In genomic region chr14:31611986-31612385, GRCm38 (mm10) we compare ENCODE assay signal across 20 mouse cellular contexts. TPM values are rescaled to one million over a fixed set of nuclear protein-coding genes. Genes with fewer than 3 reads are reported as not detected.
A peak's percentile ranks its signal among the peaks of the same experiment; 100 is the strongest.
DNase-seq lines count a peak whose midpoint lies in the region; ATAC-seq and TF ChIP-seq lines count a peak whose summit lies in the region.
"Had no signal": no experiment of that assay in that cellular context is flagged by ENCODE, and none has a peak within 500 bp of the region (broad histone marks: within the 10 kb centered on the region; RNA-seq: fewer than 3 reads in every experiment).

No protein-coding gene starts in this region.

- no peaks in the 10 kb centered on the region for H3K4me1 ChIP-seq in kidney, adult 2 months (ENCODE audit: control insufficient read depth, insufficient read depth, low read length)
- no peaks in the 10 kb centered on the region for H3K4me1 ChIP-seq in kidney, embryonic 14.5 days (ENCODE audit: control insufficient read depth, insufficient read depth, low read length)
- H3K4me1 ChIP-seq in midbrain, postnatal 0 days (ENCODE audit: insufficient read depth, low read length), result no peaks in the 10 kb centered on the region
- no peaks in the 10 kb centered on the region for H3K4me1 ChIP-seq in midbrain, embryonic 14.5 days (ENCODE audit: control insufficient read depth, insufficient read depth, low read length)
- no peaks in the 10 kb centered on the region for H3K4me1 ChIP-seq in midbrain, embryonic 16.5 days (ENCODE audit: control insufficient read depth, insufficient read depth, low read length)
- H3K4me1 ChIP-seq: forebrain, embryonic 13.5 days; heart, embryonic 12.5 days; intestine, embryonic 15.5 days; limb, embryonic 15.5 days had no signal

- no peak overlapping the region for H3K9ac ChIP-seq in kidney, embryonic 14.5 days (ENCODE audit: low read depth, low read length)
- H3K9ac ChIP-seq in midbrain, postnatal 0 days (replicated peaks; ENCODE audit: low read length, poor library complexity, severe bottlenecking), result no peak overlapping the region
- no peak overlapping the region for H3K9ac ChIP-seq in midbrain, embryonic 14.5 days (replicated peaks; ENCODE audit: low read length)
- H3K9ac ChIP-seq in midbrain, embryonic 16.5 days (ENCODE audit: low read depth, low read length), result no peak overlapping the region
- H3K9ac ChIP-seq: forebrain, embryonic 13.5 days; heart, embryonic 12.5 days; intestine, embryonic 15.5 days; limb, embryonic 15.5 days had no signal

- H3K9me3 ChIP-seq in kidney, embryonic 14.5 days (ENCODE audit: control insufficient read depth, low read length), result no peaks in the 10 kb centered on the region
- no peaks in the 10 kb centered on the region for H3K9me3 ChIP-seq in midbrain, postnatal 0 days (ENCODE audit: low read length)
- H3K9me3 ChIP-seq in midbrain, embryonic 14.5 days (ENCODE audit: control insufficient read depth, low read length), result no peaks in the 10 kb centered on the region
- no peaks in the 10 kb centered on the region for H3K9me3 ChIP-seq in midbrain, embryonic 16.5 days (replicated peaks; ENCODE audit: control insufficient read depth, low read length, poor library complexity, severe bottlenecking)
- H3K9me3 ChIP-seq: forebrain, embryonic 13.5 days; G1E; heart, embryonic 12.5 days; intestine, embryonic 15.5 days; limb, embryonic 15.5 days had no signal

- no peak for DNase-seq in kidney, adult 2 months
- DNase-seq in midbrain, postnatal 0 days (ENCODE audit: low spot score), result no peak
- DNase-seq in midbrain, embryonic 14.5 days, result no peak
- peak; percentile 7 for DNase-seq in ES-CJ7 (ENCODE audit: low read depth, low spot score)
- DNase-seq in embryo, embryonic 10 days (ENCODE audit: low spot score), result no peak
- DNase-seq: cerebellum, adult 11-12 months; gastrocnemius, postnatal 10 days; retina, postnatal 1 day; thymus, adult 18-20 months had no signal

- no peak overlapping the region for H3K27ac ChIP-seq in kidney, adult 2 months (ENCODE audit: insufficient read depth, low read depth, low read length)
- no peak overlapping the region for H3K27ac ChIP-seq in kidney, embryonic 14.5 days (ENCODE audit: low read depth, low read length)
- no peak overlapping the region for H3K27ac ChIP-seq in midbrain, postnatal 0 days (ENCODE audit: low read depth, low read length)
- no peak overlapping the region for H3K27ac ChIP-seq in midbrain, embryonic 14.5 days (replicated peaks; ENCODE audit: low read depth, low read length)
- H3K27ac ChIP-seq in midbrain, embryonic 16.5 days (ENCODE audit: low read length), result no peak overlapping the region
- H3K27ac ChIP-seq: forebrain, embryonic 13.5 days; intestine, embryonic 15.5 days; limb, embryonic 15.5 days had no signal

- H3K4me3 ChIP-seq in kidney, adult 2 months (ENCODE audit: insufficient read depth, low read depth, low read length), result no peak overlapping the region
- H3K4me3 ChIP-seq in kidney, embryonic 14.5 days (ENCODE audit: low read length), result no peak overlapping the region
- no peak overlapping the region for H3K4me3 ChIP-seq in midbrain, postnatal 0 days (ENCODE audit: low read depth, low read length)
- H3K4me3 ChIP-seq in midbrain, embryonic 14.5 days (replicated peaks; ENCODE audit: low read depth, low read length), result no peak overlapping the region
- no peak overlapping the region for H3K4me3 ChIP-seq in midbrain, embryonic 16.5 days (ENCODE audit: low read depth, low read length)
- H3K4me3 ChIP-seq: forebrain, embryonic 13.5 days; heart, embryonic 12.5 days; intestine, embryonic 15.5 days; limb, embryonic 15.5 days had no signal

- 73% methylated on average over 4 of the region's 4 CpGs for WGBS in kidney, adult 2 months
- WGBS in kidney, embryonic 14.5 days, result 66% methylated on average over 4 of the region's 4 CpGs
- WGBS in midbrain, postnatal 0 days, result 68% methylated on average over 4 of the region's 4 CpGs
- 70% methylated on average over 4 of the region's 4 CpGs for WGBS in midbrain, embryonic 14.5 days
- 67% methylated on average over 4 of the region's 4 CpGs for WGBS in midbrain, embryonic 16.5 days

- no peak for TF ChIP-seq POLR2A in kidney, adult 2 months (IDR thresholded peaks at IDR 0.05; ENCODE audit: low read depth, low read length)

- H3K4me2 ChIP-seq in kidney, embryonic 14.5 days (replicated peaks; ENCODE audit: low read depth, low read length), result no peak overlapping the region
- no peak overlapping the region for H3K4me2 ChIP-seq in midbrain, postnatal 0 days (ENCODE audit: low read depth, low read length, poor library complexity, severe bottlenecking)
- no peak overlapping the region for H3K4me2 ChIP-seq in midbrain, embryonic 14.5 days (ENCODE audit: low read length)
- H3K4me2 ChIP-seq in midbrain, embryonic 16.5 days (ENCODE audit: low read length), result no peak overlapping the region
- H3K4me2 ChIP-seq: forebrain, embryonic 13.5 days; heart, embryonic 12.5 days; intestine, embryonic 15.5 days; limb, embryonic 15.5 days had no signal

- peaks cover 1% of the 10 kb centered on the region for H3K36me3 ChIP-seq in kidney, adult 2 months (ENCODE audit: control insufficient read depth, insufficient read depth, low read length)
- no peaks in the 10 kb centered on the region for H3K36me3 ChIP-seq in kidney, embryonic 14.5 days (ENCODE audit: control insufficient read depth, insufficient read depth, low read length)
- H3K36me3 ChIP-seq in midbrain, postnatal 0 days (ENCODE audit: insufficient read depth, low read length), result no peaks in the 10 kb centered on the region
- H3K36me3 ChIP-seq in midbrain, embryonic 14.5 days (ENCODE audit: control insufficient read depth, insufficient read depth, low read length), result no peaks in the 10 kb centered on the region
- H3K36me3 ChIP-seq in midbrain, embryonic 16.5 days (ENCODE audit: control insufficient read depth, insufficient read depth, low read length), result no peaks in the 10 kb centered on the region
- H3K36me3 ChIP-seq: intestine, embryonic 15.5 days had no signal

- no peak for ATAC-seq in kidney, embryonic 14.5 days (ENCODE audit: low FRiP score, low TSS enrichment)
- no peak for ATAC-seq in midbrain, postnatal 0 days (ENCODE audit: low FRiP score)
- ATAC-seq in midbrain, embryonic 14.5 days (ENCODE audit: low FRiP score, low TSS enrichment), result no peak
- ATAC-seq in megakaryocyte progenitor cell, adult 5-6 weeks (replicated peaks; ENCODE audit: poor library complexity), result peak; percentile 48; the same call in 1 of the 2 replicates
- ATAC-seq in midbrain, embryonic 16.5 days, result no peak
- ATAC-seq: forebrain, embryonic 13.5 days; intestine, embryonic 15.5 days had no signal

- no peaks in the 10 kb centered on the region for H3K27me3 ChIP-seq in kidney, adult 2 months (replicated peaks; ENCODE audit: control insufficient read depth, insufficient read depth, low read length)
- no peaks in the 10 kb centered on the region for H3K27me3 ChIP-seq in kidney, embryonic 14.5 days (ENCODE audit: control insufficient read depth, insufficient read depth, low read length)
- no peaks in the 10 kb centered on the region for H3K27me3 ChIP-seq in midbrain, postnatal 0 days (ENCODE audit: insufficient read depth, low read length)
- H3K27me3 ChIP-seq in midbrain, embryonic 14.5 days (ENCODE audit: control insufficient read depth, insufficient read depth, low read length), result no peaks in the 10 kb centered on the region
- H3K27me3 ChIP-seq in midbrain, embryonic 16.5 days (ENCODE audit: control insufficient read depth, insufficient read depth, low read depth, low read length), result no peaks in the 10 kb centered on the region
- H3K27me3 ChIP-seq: forebrain, embryonic 13.5 days; heart, embryonic 12.5 days; intestine, embryonic 15.5 days; limb, embryonic 15.5 days had no signal

- peak; percentile 44 for TF ChIP-seq CTCF in kidney, adult 2 months (conservative IDR thresholded peaks at IDR 0.05; ENCODE audit: insufficient read depth, insufficient read length, low read depth, low read length)
- peak; percentile 37 for TF ChIP-seq CTCF in midbrain, postnatal 0 days (IDR thresholded peaks at IDR 0.05)

RNA-seq across cellular contexts. Expression of gene Colq, which starts 20.8 kb away (rescaled TPM):
- 0.27 and 1.2 TPM in 2 replicates for polyA plus RNA-seq in kidney, adult 2 months (2012; rRNA removed)
- 1.8 and 3.2 TPM in 2 replicates for polyA plus RNA-seq in kidney, embryonic 14.5 days (2014; fragmentation: Nextera tagmentation; extraction: Ambion mirVana)
- total RNA-seq in midbrain, postnatal 0 days (2014; rRNA removed), result 0.38 TPM in 1 of 2 replicates, not detected in the other
- polyA plus RNA-seq in midbrain, postnatal 0 days (2015; fragmentation: Nextera tagmentation; extraction: Ambion mirVana), result 0.06 TPM in 1 of 2 replicates, not detected in the other
- polyA plus RNA-seq in midbrain, embryonic 14.5 days (2014; fragmentation: Nextera tagmentation; extraction: Ambion mirVana), result not detected in 2 replicates
- not detected in 2 replicates for total RNA-seq in megakaryocyte progenitor cell, adult 5-6 weeks (2015)
- total RNA-seq in megakaryocyte progenitor cell, adult 5-6 weeks (2017), result 0.37 TPM in 1 of 2 replicates, not detected in the other
- not detected in 2 replicates for polyA plus RNA-seq in midbrain, embryonic 16.5 days (2015; fragmentation: Nextera tagmentation; extraction: Ambion mirVana)
- total RNA-seq: hematopoietic stem cell, adult 5-6 weeks had no signal
- polyA plus RNA-seq: forebrain, embryonic 13.5 days; G1E had no signal

RNA-seq across cellular contexts. Expression of gene Gm49387, which starts 28.7 kb away (rescaled TPM):
- polyA plus RNA-seq in kidney, adult 2 months (2012; rRNA removed), result not detected in 2 replicates
- 3.3 TPM in 1 of 2 replicates, not detected in the other for polyA plus RNA-seq in kidney, embryonic 14.5 days (2014; fragmentation: Nextera tagmentation; extraction: Ambion mirVana)
- not detected in 2 replicates for total RNA-seq in midbrain, postnatal 0 days (2014; rRNA removed)
- not detected in 2 replicates for polyA plus RNA-seq in midbrain, postnatal 0 days (2015; fragmentation: Nextera tagmentation; extraction: Ambion mirVana)
- polyA plus RNA-seq in midbrain, embryonic 14.5 days (2014; fragmentation: Nextera tagmentation; extraction: Ambion mirVana), result 1.3 TPM in 1 of 2 replicates, not detected in the other
- total RNA-seq in megakaryocyte progenitor cell, adult 5-6 weeks (2015), result not detected in 2 replicates
- total RNA-seq in megakaryocyte progenitor cell, adult 5-6 weeks (2017), result not detected in 2 replicates
- polyA plus RNA-seq in midbrain, embryonic 16.5 days (2015; fragmentation: Nextera tagmentation; extraction: Ambion mirVana), result not detected in 2 replicates
- total RNA-seq: G1E; hematopoietic stem cell, adult 5-6 weeks had no signal
- polyA plus RNA-seq: cortical plate, adult 2 months; forebrain, embryonic 13.5 days; G1E; neural tube, embryonic 14.5 days had no signal

RNA-seq across cellular contexts. Expression of gene Btd, which starts 28.8 kb away (rescaled TPM):
- polyA plus RNA-seq in kidney, adult 2 months (2012; rRNA removed), result 119 and 134 TPM in 2 replicates
- 27.9 and 30.9 TPM in 2 replicates for polyA plus RNA-seq in kidney, embryonic 14.5 days (2014; fragmentation: Nextera tagmentation; extraction: Ambion mirVana)
- 21.9 and 28.7 TPM in 2 replicates for total RNA-seq in midbrain, postnatal 0 days (2014; rRNA removed)
- 18.5 and 20.1 TPM in 2 replicates for polyA plus RNA-seq in midbrain, postnatal 0 days (2015; fragmentation: Nextera tagmentation; extraction: Ambion mirVana)
- 11.7 and 11.9 TPM in 2 replicates for polyA plus RNA-seq in midbrain, embryonic 14.5 days (2014; fragmentation: Nextera tagmentation; extraction: Ambion mirVana)
- 14.7 and 15.6 TPM in 2 replicates for total RNA-seq in megakaryocyte progenitor cell, adult 5-6 weeks (2015)
- 8.1 and 14.3 TPM in 2 replicates for total RNA-seq in megakaryocyte progenitor cell, adult 5-6 weeks (2017)
- polyA plus RNA-seq in midbrain, embryonic 16.5 days (2015; fragmentation: Nextera tagmentation; extraction: Ambion mirVana), result 15.0 and 17.2 TPM in 2 replicates

RNA-seq across cellular contexts. Expression of gene Hacl1, which starts 29.1 kb away (rescaled TPM):
- polyA plus RNA-seq in kidney, adult 2 months (2012; rRNA removed), result 129 and 154 TPM in 2 replicates
- 11.5 and 20.6 TPM in 2 replicates for polyA plus RNA-seq in kidney, embryonic 14.5 days (2014; fragmentation: Nextera tagmentation; extraction: Ambion mirVana)
- total RNA-seq in midbrain, postnatal 0 days (2014; rRNA removed), result 6.7 and 6.8 TPM in 2 replicates
- 8.4 and 9.4 TPM in 2 replicates for polyA plus RNA-seq in midbrain, postnatal 0 days (2015; fragmentation: Nextera tagmentation; extraction: Ambion mirVana)
- 5.6 and 8.0 TPM in 2 replicates for polyA plus RNA-seq in midbrain, embryonic 14.5 days (2014; fragmentation: Nextera tagmentation; extraction: Ambion mirVana)
- 13.3 and 18.9 TPM in 2 replicates for total RNA-seq in megakaryocyte progenitor cell, adult 5-6 weeks (2015)
- 34.8 and 35.6 TPM in 2 replicates for total RNA-seq in megakaryocyte progenitor cell, adult 5-6 weeks (2017)
- polyA plus RNA-seq in midbrain, embryonic 16.5 days (2015; fragmentation: Nextera tagmentation; extraction: Ambion mirVana), result 8.6 and 10.6 TPM in 2 replicates
